Mouse (Mus musculus): ENCODE data around the gene Ing5. TPM values are rescaled to one million over a fixed set of nuclear protein-coding genes. Genes with fewer than 3 reads are reported as not detected.
"Not testable (repeated sequence)": the region's sequence is repeated elsewhere in the genome, so short reads cannot be mapped to it uniquely, and the experiment has no call there.

Gene Ing5
- polyA plus RNA-seq, 1 experiment from 2014 or later, result 20.6 TPM

DNA sequence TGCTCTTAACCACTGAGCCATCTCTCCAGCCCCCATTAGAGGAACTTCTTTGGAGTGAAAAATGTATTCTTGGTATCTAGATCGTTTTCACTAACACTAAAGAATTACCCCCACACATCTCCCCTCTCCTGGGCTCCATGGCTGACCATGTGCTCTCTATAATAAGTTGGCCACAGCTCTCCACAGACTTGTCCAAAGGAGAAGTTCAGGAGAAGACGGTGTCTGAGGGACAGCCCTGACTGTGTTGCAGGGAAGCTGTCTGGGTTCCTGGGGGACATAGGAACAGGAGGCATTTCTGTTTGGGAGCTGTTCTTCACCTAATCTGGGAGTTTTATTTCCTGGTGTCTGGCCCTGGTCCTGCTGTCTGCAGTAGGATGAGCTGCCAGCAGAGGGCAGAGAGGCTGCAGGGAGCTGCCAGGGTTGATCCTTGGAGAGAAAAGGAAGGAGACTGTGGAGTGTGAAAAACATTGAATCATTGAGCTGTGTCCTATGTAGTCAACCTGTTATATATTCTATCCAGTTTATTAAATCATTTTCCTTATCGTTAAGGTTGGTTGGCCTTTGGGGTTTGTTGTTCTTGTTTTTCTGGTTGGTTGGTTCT, 42.1 kb downstream of the Ing5 start:
- H3K4me1 ChIP-seq (ENCODE audit: insufficient read depth, low read length); H3K9me3 ChIP-seq (ENCODE audit: low read length); H3K27me3 ChIP-seq (ENCODE audit: insufficient read depth, low read length); H3K4me2 ChIP-seq (replicated peaks; ENCODE audit: low read depth, low read length); H3K9ac ChIP-seq (replicated peaks; ENCODE audit: low read length); H3K4me3 ChIP-seq (ENCODE audit: low read length); H3K36me3 ChIP-seq (ENCODE audit: insufficient read depth, low read length); H3K27ac ChIP-seq (ENCODE audit: low read length): not testable (repeated sequence)
- 50% methylated on average over 1 of the region's 3 CpGs for WGBS
- peak; percentile 70 for ATAC-seq (ENCODE audit: low FRiP score, low TSS enrichment)

GRCm38 (mm10) chr1:93855790-93856189, 52.0 kb downstream of the Ing5 start:
- not testable (repeated sequence) for H3K27me3 ChIP-seq (ENCODE audit: insufficient read depth, low read length); H3K9me3 ChIP-seq (ENCODE audit: low read length); H3K4me3 ChIP-seq (ENCODE audit: low read length); H3K27ac ChIP-seq (ENCODE audit: low read length); H3K4me1 ChIP-seq (ENCODE audit: insufficient read depth, low read length); H3K4me2 ChIP-seq (replicated peaks; ENCODE audit: low read depth, low read length); H3K36me3 ChIP-seq (ENCODE audit: insufficient read depth, low read length); H3K9ac ChIP-seq (replicated peaks; ENCODE audit: low read length)
- ATAC-seq (ENCODE audit: low FRiP score, low TSS enrichment), result 0 out of 2 replicates have a peak, but pooled peaks have one; percentile 10
- WGBS, result 73% methylated on average over 4 of the region's 4 CpGs

DNA sequence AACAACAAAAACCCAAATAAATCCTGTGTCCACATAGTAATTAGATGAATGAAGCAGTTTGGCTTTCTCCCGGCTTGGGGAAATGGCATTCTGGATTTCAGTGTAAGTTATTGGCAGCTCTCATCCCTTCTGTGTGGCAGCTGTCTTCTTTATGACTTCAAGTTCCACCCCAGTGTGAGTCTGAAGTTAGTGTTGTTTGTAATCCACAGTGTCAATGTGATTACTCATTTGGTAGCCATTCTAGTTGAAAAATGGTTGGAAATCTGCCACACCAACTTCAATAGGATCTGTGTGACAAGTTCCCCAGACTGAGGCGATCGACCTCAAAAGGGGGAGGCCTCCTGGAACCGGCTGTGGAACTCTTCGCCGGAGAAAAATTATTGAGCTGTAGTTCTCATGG, 53.6 kb downstream of the Ing5 start:
- Histone ChIP-seq H3K4me2 (replicated peaks; ENCODE audit: low read depth, low read length) (no peak overlapping the region), H3K9me3 (ENCODE audit: low read length) (no peaks in the 10 kb centered on the region), H3K9ac (replicated peaks; ENCODE audit: low read length) (no peak overlapping the region), H3K27me3 (ENCODE audit: insufficient read depth, low read length) (no peaks in the 10 kb centered on the region), H3K36me3 (ENCODE audit: insufficient read depth, low read length) (no peaks in the 10 kb centered on the region), H3K27ac (ENCODE audit: low read length) (no peak overlapping the region), H3K4me1 (ENCODE audit: insufficient read depth, low read length) (no peaks in the 10 kb centered on the region), H3K4me3 (ENCODE audit: low read length) (no peak overlapping the region)
- no peak for ATAC-seq (ENCODE audit: low FRiP score, low TSS enrichment)
- 56% methylated on average over 6 of the region's 6 CpGs for WGBS

GRCm38 (mm10) chr1:93857991-93858390, 54.2 kb downstream of the Ing5 start:
- H3K36me3 ChIP-seq (ENCODE audit: insufficient read depth, low read length), result no peaks in the 10 kb centered on the region
- H3K9ac ChIP-seq (replicated peaks; ENCODE audit: low read length), result no peak overlapping the region
- no peak overlapping the region for H3K4me2 ChIP-seq (replicated peaks; ENCODE audit: low read depth, low read length)
- H3K27ac ChIP-seq (ENCODE audit: low read length), result no peak overlapping the region
- no peaks in the 10 kb centered on the region for H3K4me1 ChIP-seq (ENCODE audit: insufficient read depth, low read length)
- H3K9me3 ChIP-seq (ENCODE audit: low read length), result no peaks in the 10 kb centered on the region
- H3K4me3 ChIP-seq (ENCODE audit: low read length), result no peak overlapping the region
- WGBS, result 43% methylated on average over 3 of the region's 3 CpGs
- H3K27me3 ChIP-seq (ENCODE audit: insufficient read depth, low read length), result no peaks in the 10 kb centered on the region
- no peak for ATAC-seq (ENCODE audit: low FRiP score, low TSS enrichment)

DNA sequence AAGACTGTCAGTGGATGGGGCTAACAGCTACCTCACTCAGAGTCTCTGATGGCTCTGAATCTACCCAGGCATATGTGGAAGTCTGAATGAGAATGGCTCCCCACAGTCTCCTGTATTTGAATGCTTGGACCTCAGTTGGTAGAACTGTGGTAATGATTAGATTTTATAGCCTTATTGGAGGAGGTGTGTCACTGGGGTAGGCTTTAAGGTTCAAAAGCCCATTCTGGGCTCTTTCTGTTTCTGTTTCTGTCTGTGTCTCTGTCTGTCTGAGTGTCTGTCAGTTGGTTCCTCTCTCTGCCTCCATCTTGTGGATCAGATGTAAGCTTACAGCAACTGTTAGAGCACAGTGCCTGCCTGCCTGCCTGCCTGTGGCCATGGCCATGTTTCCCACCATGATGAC, 55.9 kb downstream of the Ing5 start:
- ATAC-seq (ENCODE audit: low FRiP score, low TSS enrichment), result no peak
- Histone ChIP-seq H3K9me3 (ENCODE audit: low read length) (no peaks in the 10 kb centered on the region), H3K4me3 (ENCODE audit: low read length) (no peak overlapping the region)

DNA sequence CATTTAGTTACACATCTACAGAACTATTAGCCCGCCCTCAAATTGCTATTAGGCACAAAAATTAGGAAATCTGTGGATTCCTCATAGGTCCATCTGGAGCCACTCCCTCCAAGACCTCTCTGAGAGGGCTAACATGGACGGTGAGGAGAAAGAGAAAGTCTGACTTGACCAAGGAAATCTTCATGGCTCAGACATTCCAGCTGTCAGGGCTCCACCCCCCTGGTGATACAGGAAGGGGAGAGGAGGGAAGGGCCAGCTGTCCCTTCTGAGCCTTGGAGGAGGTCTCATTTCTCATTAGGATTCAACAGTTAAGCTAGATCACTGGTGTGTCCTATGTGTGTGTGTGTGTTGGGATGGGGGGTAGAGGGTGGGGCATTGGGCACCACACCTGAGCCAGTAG, 57.3 kb downstream of the Ing5 start, which contains the start of gene Gal3st2:
TSS of gene Gal3st2 (plus strand) at position 259 of the 400 bp plus-strand sequence.
- WGBS, result 45% methylated on average over 2 of the region's 2 CpGs
- H3K27me3 ChIP-seq (ENCODE audit: insufficient read depth, low read length); ATAC-seq (ENCODE audit: low FRiP score, low TSS enrichment); H3K4me3 ChIP-seq (ENCODE audit: low read length); H3K27ac ChIP-seq (ENCODE audit: low read length); H3K36me3 ChIP-seq (ENCODE audit: insufficient read depth, low read length); H3K9me3 ChIP-seq (ENCODE audit: low read length); H3K4me1 ChIP-seq (ENCODE audit: insufficient read depth, low read length); H3K4me2 ChIP-seq (replicated peaks; ENCODE audit: low read depth, low read length); H3K9ac ChIP-seq (replicated peaks; ENCODE audit: low read length): not testable (repeated sequence)

More for the DNA sequence above, 55.9 kb downstream of the Ing5 start:
- no peak overlapping the region for H3K9ac ChIP-seq (replicated peaks; ENCODE audit: low read length)
- no peaks in the 10 kb centered on the region for H3K4me1 ChIP-seq (ENCODE audit: insufficient read depth, low read length)
- H3K36me3 ChIP-seq (ENCODE audit: insufficient read depth, low read length), result no peaks in the 10 kb centered on the region
- H3K4me2 ChIP-seq (replicated peaks; ENCODE audit: low read depth, low read length), result no peak overlapping the region
- H3K27me3 ChIP-seq (ENCODE audit: insufficient read depth, low read length), result no peaks in the 10 kb centered on the region
- no peak overlapping the region for H3K27ac ChIP-seq (ENCODE audit: low read length)

Other genes with a start within 250 kb of the Ing5 start
- 205 and 210 TPM in 2 replicates for gene Stk25, start 145.3 kb upstream of the Ing5 start, polyA plus RNA-seq (2015; fragmentation: Nextera tagmentation; extraction: Ambion mirVana)
- 98.3 and 108 TPM in 2 replicates for gene Bok, start 118.3 kb upstream of the Ing5 start, polyA plus RNA-seq (2015; fragmentation: Nextera tagmentation; extraction: Ambion mirVana)
- 85.3 and 95.0 TPM in 2 replicates for gene Atg4b, start 52.5 kb upstream of the Ing5 start, polyA plus RNA-seq (2015; fragmentation: Nextera tagmentation; extraction: Ambion mirVana)
- gene Thap4, start 49.1 kb upstream of the Ing5 start, polyA plus RNA-seq (2015; fragmentation: Nextera tagmentation; extraction: Ambion mirVana), result 74.5 and 75.3 TPM in 2 replicates
- gene Dtymk, start 2.0 kb upstream of the Ing5 start, polyA plus RNA-seq (2015; fragmentation: Nextera tagmentation; extraction: Ambion mirVana), result 233 and 259 TPM in 2 replicates
- 19.2 and 22.3 TPM in 2 replicates for gene D2hgdh, start 20.9 kb downstream of the Ing5 start, polyA plus RNA-seq (2015; fragmentation: Nextera tagmentation; extraction: Ambion mirVana)
- 0.10 TPM in 1 of 2 replicates, not detected in the other for gene Gal3st2, start 57.3 kb downstream of the Ing5 start, polyA plus RNA-seq (2015; fragmentation: Nextera tagmentation; extraction: Ambion mirVana)
- 0.14 TPM in 1 of 2 replicates, not detected in the other for gene Gal3st2b, start 114.3 kb downstream of the Ing5 start, polyA plus RNA-seq (2015; fragmentation: Nextera tagmentation; extraction: Ambion mirVana)
- not detected in 2 replicates for gene Gal3st2c, start 186.5 kb downstream of the Ing5 start, polyA plus RNA-seq (2015; fragmentation: Nextera tagmentation; extraction: Ambion mirVana)
- not detected in 2 replicates for gene Neu4, start 216.5 kb downstream of the Ing5 start, polyA plus RNA-seq (2015; fragmentation: Nextera tagmentation; extraction: Ambion mirVana)
- gene Pdcd1, start 248.6 kb downstream of the Ing5 start, polyA plus RNA-seq (2015; fragmentation: Nextera tagmentation; extraction: Ambion mirVana), result not detected in 2 replicates

All from kidney, embryonic 16.5 days (tissue).